Mouse (Mus musculus): ENCODE results near the gene Tomm34. TPM values are rescaled to one million over a fixed set of nuclear protein-coding genes. Genes with fewer than 3 reads are reported as not detected.

Tomm34 gene
- polyA plus RNA-seq, 1 experiment from 2014 or later, result 57.5 TPM

DNA sequence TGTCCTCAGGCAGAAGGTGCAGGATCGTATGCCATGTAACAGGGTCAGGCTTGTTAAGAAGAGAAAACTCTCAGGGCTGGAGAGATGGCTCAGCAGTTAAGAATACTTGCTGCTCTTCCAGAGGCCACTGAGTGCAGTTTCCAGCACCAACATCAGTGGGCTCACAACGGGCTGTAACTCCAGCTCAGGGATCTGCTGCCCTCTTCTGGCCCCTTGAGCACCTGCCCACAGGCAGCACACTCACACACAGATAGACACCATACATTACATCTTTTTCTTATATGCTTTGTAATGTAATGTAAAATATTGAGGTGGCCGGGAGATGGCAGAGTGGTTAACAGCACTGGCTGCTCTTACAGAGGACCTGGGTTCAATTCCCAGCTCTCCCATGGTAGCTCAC lies 38.0 kb downstream of the Tomm34 start:
- no peak for ATAC-seq
- WGBS, result 91% methylated on average over 3 of the region's 3 CpGs
- H3K36me3 ChIP-seq (ENCODE audit: control insufficient read depth, insufficient read depth, low read length), result no peaks in the 10 kb centered on the region
- no peaks in the 10 kb centered on the region for H3K4me1 ChIP-seq (ENCODE audit: control insufficient read depth, insufficient read depth, low read length)
- no peaks in the 10 kb centered on the region for H3K27me3 ChIP-seq (replicated peaks; ENCODE audit: control insufficient read depth, insufficient read depth, low read length)
- H3K4me3 ChIP-seq (ENCODE audit: low read length), result no peak overlapping the region
- H3K4me2 ChIP-seq (ENCODE audit: low read depth, low read length), result no peak overlapping the region
- H3K9ac ChIP-seq (ENCODE audit: low read depth, low read length), result no peak overlapping the region
- H3K27ac ChIP-seq (ENCODE audit: low read length), result no peak overlapping the region
- H3K9me3 ChIP-seq (ENCODE audit: control insufficient read depth, low read length), result no peaks in the 10 kb centered on the region

DNA sequence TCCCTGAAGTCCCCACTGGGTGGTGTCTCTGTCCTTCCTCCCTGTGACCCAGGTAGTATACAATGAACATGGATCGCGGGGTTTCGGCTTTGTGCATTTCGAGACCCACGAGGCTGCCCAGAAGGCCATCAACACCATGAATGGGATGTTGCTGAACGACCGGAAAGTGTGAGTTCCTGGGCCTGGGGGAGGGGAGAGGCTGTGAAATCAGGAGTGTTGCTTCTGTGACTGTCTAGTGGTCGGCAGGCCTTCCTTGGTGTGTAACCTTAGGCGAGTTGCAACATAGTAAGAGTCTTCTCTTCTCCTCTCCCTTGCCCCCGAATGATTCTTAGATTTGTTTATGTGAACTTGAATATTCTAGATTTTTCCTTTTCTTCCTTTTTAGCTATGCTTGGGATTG lies 39.8 kb downstream of the Tomm34 start:
- ATAC-seq, result no peak
- WGBS, result 78% methylated on average over 10 of the region's 10 CpGs
- Histone ChIP-seq H3K9ac (ENCODE audit: low read depth, low read length) (no peak overlapping the region), H3K27me3 (replicated peaks; ENCODE audit: control insufficient read depth, insufficient read depth, low read length) (no peaks in the 10 kb centered on the region), H3K9me3 (ENCODE audit: control insufficient read depth, low read length) (no peaks in the 10 kb centered on the region), H3K36me3 (ENCODE audit: control insufficient read depth, insufficient read depth, low read length) (no peaks in the 10 kb centered on the region), H3K4me1 (ENCODE audit: control insufficient read depth, insufficient read depth, low read length) (no peaks in the 10 kb centered on the region), H3K27ac (ENCODE audit: low read length) (no peak overlapping the region), H3K4me2 (ENCODE audit: low read depth, low read length) (no peak overlapping the region), H3K4me3 (ENCODE audit: low read length) (no peak overlapping the region)

DNA sequence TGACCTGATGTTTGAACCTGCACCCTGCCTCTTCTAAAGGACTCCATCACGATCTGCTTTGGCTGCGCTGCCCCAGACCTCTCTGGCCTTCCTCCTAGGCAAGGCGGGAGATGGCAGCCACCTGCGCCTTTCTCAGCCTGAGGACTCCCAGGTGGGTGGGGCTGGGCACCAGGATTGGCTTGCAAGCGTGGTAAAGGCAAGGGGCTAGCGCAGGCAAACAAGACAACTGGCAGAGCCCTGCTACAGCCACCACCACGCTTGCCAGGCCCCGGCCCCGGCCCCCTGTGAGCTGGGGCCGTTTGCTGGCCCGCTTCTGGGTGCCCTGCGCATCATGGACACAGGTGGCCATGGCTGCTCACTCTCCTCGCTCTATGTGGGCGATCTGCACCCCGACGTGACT lies 45.8 kb downstream of the Tomm34 start, which contains the start of gene Pabpc1l:
Pabpc1l (plus strand) TSS at position 301 of the 400 bp plus-strand sequence.
- WGBS, result 87% methylated on average over 16 of the region's 16 CpGs

DNA sequence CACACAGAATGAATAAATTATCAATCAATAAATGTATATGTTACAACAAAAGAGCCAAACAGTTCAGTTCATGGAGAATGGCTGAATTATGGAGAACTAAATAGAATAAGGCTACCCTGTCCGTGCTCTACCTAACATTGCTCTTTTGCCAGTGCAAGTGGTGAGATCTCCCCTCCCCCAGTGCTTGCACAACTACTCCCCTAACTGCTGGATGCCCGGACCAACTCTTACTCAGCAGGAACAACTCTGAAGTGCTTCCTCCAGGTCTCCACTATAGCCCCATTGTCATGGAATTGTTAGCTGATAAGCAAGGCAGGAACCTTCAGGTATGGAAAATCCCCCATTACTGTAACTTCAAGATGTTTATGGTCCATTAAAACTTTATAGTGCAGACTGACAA lies 48.9 kb downstream of the Tomm34 start:
- ATAC-seq, result no peak
- Histone ChIP-seq H3K9ac (ENCODE audit: low read depth, low read length) (no peak overlapping the region), H3K36me3 (ENCODE audit: control insufficient read depth, insufficient read depth, low read length) (no peaks in the 10 kb centered on the region), H3K4me1 (ENCODE audit: control insufficient read depth, insufficient read depth, low read length) (no peaks in the 10 kb centered on the region), H3K4me2 (ENCODE audit: low read depth, low read length) (no peak overlapping the region), H3K4me3 (ENCODE audit: low read length) (no peak overlapping the region), H3K27ac (ENCODE audit: low read length) (no peak overlapping the region), H3K9me3 (ENCODE audit: control insufficient read depth, low read length) (no peaks in the 10 kb centered on the region), H3K27me3 (replicated peaks; ENCODE audit: control insufficient read depth, insufficient read depth, low read length) (no peaks in the 10 kb centered on the region)
- 49% methylated on average over 2 of the region's 2 CpGs for WGBS

More for the DNA sequence above, 45.8 kb downstream of the Tomm34 start, which contains the start of gene Pabpc1l:
- Histone ChIP-seq H3K4me1 (ENCODE audit: control insufficient read depth, insufficient read depth, low read length) (no peaks in the 10 kb centered on the region), H3K9ac (ENCODE audit: low read depth, low read length) (no peak within 1 kb of the TSS), H3K36me3 (ENCODE audit: control insufficient read depth, insufficient read depth, low read length) (no peaks in the 10 kb centered on the region), H3K4me3 (ENCODE audit: low read length) (no peak within 1 kb of the TSS), H3K4me2 (ENCODE audit: low read depth, low read length) (no peak within 1 kb of the TSS), H3K27me3 (replicated peaks; ENCODE audit: control insufficient read depth, insufficient read depth, low read length) (no peaks in the 10 kb centered on the region), H3K27ac (ENCODE audit: low read length) (no peak within 1 kb of the TSS), H3K9me3 (ENCODE audit: control insufficient read depth, low read length) (no peaks in the 10 kb centered on the region)
- ATAC-seq, result no peak

DNA sequence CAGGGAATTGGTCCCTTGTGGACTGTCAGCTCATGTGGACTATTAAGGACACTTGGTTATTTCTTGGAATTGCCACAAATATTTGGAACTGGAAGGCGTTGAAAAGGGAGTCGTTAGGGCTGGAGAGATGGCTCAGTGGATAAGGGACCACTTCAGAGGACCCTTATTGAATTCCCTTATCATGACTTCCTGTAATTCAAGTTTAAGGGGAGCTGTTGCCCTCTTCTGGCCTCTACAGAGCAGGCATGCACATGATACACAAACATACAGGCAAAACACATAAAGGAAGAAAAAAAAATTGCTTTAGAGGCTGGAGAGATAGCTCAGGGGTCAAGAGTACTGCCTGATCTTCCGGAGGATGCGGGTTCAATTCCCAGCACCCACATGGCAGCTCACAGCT lies 51.0 kb downstream of the Tomm34 start:
- Histone ChIP-seq H3K4me1 (ENCODE audit: control insufficient read depth, insufficient read depth, low read length) (no peaks in the 10 kb centered on the region), H3K4me2 (ENCODE audit: low read depth, low read length) (no peak overlapping the region), H3K9me3 (ENCODE audit: control insufficient read depth, low read length) (no peaks in the 10 kb centered on the region), H3K27ac (ENCODE audit: low read length) (no peak overlapping the region), H3K36me3 (ENCODE audit: control insufficient read depth, insufficient read depth, low read length) (peaks cover 9% of the 10 kb centered on the region), H3K4me3 (ENCODE audit: low read length) (no peak overlapping the region), H3K27me3 (replicated peaks; ENCODE audit: control insufficient read depth, insufficient read depth, low read length) (no peaks in the 10 kb centered on the region), H3K9ac (ENCODE audit: low read depth, low read length) (no peak overlapping the region)
- WGBS, result 82% methylated on average over 4 of the region's 4 CpGs
- no peak for ATAC-seq

DNA sequence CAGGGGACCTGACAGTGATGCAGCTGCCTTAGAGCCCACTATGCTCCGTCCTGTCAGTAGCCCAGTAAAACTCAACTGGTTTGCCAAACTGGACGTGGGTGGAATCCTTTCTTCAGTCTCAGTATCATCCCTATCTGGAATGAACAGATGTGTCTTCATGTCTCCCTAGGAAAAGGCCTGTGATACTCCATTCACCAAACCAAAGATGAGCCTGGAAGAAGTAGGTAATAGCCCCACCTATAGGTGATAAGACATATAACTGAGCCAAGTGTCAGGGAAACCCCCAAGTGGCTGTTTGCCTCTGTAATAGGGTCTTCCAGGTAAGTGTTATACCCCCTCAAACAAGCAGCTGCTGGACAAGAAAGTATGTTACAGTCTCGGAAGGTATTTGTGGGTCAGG lies 52.1 kb downstream of the Tomm34 start:
- no peaks in the 10 kb centered on the region for H3K27me3 ChIP-seq (replicated peaks; ENCODE audit: control insufficient read depth, insufficient read depth, low read length)
- H3K27ac ChIP-seq (ENCODE audit: low read length), result no peak overlapping the region
- no peak overlapping the region for H3K4me2 ChIP-seq (ENCODE audit: low read depth, low read length)
- no peak for ATAC-seq
- no peak overlapping the region for H3K4me3 ChIP-seq (ENCODE audit: low read length)
- peaks cover 12% of the 10 kb centered on the region for H3K36me3 ChIP-seq (ENCODE audit: control insufficient read depth, insufficient read depth, low read length)
- H3K4me1 ChIP-seq (ENCODE audit: control insufficient read depth, insufficient read depth, low read length), result no peaks in the 10 kb centered on the region
- no peaks in the 10 kb centered on the region for H3K9me3 ChIP-seq (ENCODE audit: control insufficient read depth, low read length)
- no peak overlapping the region for H3K9ac ChIP-seq (ENCODE audit: low read depth, low read length)
- WGBS, result 91% methylated on average over 3 of the region's 3 CpGs

DNA sequence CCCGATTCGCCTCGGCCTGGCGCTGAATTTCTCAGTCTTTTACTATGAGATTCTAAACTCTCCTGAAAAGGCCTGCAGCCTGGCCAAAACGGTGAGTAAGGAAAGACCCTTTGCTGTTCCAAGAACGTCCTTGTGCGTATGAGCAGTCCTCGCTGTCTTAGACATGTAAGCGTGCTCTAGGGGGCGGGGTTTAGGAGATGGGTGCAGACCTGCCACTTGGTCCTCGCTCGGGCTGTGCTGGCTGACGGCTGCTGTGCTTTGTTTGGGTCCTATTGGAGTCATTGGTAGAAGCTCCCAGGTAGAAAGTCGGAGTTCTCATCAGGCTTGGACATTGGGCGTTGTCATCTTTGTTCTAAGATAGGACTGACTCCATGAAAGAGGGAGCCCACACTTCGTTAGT lies 55.7 kb downstream of the Tomm34 start:
- WGBS, result 91% methylated on average over 16 of the region's 16 CpGs
- no peak overlapping the region for H3K4me3 ChIP-seq (ENCODE audit: low read length)
- H3K9ac ChIP-seq (ENCODE audit: low read depth, low read length), result no peak overlapping the region
- no peak for ATAC-seq
- H3K27me3 ChIP-seq (replicated peaks; ENCODE audit: control insufficient read depth, insufficient read depth, low read length), result no peaks in the 10 kb centered on the region
- no peaks in the 10 kb centered on the region for H3K9me3 ChIP-seq (ENCODE audit: control insufficient read depth, low read length)
- H3K27ac ChIP-seq (ENCODE audit: low read length), result no peak overlapping the region
- peaks cover 17% of the 10 kb centered on the region for H3K36me3 ChIP-seq (ENCODE audit: control insufficient read depth, insufficient read depth, low read length)
- no peak overlapping the region for H3K4me2 ChIP-seq (ENCODE audit: low read depth, low read length)
- no peaks in the 10 kb centered on the region for H3K4me1 ChIP-seq (ENCODE audit: control insufficient read depth, insufficient read depth, low read length)

DNA sequence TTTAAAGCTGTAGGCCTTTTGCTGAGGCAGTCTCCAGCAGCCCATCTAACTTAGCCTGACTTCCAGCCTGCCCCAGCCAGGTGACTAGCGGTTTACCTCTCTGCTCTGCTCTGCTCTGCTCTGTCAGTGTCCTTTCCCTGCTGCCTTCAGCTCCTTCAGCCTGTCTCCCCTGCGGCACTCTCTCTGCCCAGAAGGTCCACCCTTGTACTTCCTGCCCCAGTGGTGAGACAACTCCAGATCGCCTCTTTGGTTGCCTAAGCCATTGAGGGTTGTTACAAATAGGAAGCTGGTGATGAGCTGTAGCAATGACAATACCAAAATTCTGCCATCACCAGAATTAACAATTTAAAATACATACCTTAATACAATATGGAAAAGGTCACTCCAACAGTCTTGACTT lies 60.0 kb downstream of the Tomm34 start:
- H3K9me3 ChIP-seq (ENCODE audit: control insufficient read depth, low read length), result no peaks in the 10 kb centered on the region
- no peaks in the 10 kb centered on the region for H3K27me3 ChIP-seq (replicated peaks; ENCODE audit: control insufficient read depth, insufficient read depth, low read length)
- WGBS, result 86% methylated on average over 3 of the region's 3 CpGs
- no peak overlapping the region for H3K9ac ChIP-seq (ENCODE audit: low read depth, low read length)
- ATAC-seq, result no peak
- no peak overlapping the region for H3K4me2 ChIP-seq (ENCODE audit: low read depth, low read length)
- H3K4me1 ChIP-seq (ENCODE audit: control insufficient read depth, insufficient read depth, low read length), result peaks cover 2% of the 10 kb centered on the region; the same call in 1 of the 2 replicates
- no peak overlapping the region for H3K4me3 ChIP-seq (ENCODE audit: low read length)
- peaks cover 13% of the 10 kb centered on the region for H3K36me3 ChIP-seq (ENCODE audit: control insufficient read depth, insufficient read depth, low read length)
- no peak overlapping the region for H3K27ac ChIP-seq (ENCODE audit: low read length)

DNA sequence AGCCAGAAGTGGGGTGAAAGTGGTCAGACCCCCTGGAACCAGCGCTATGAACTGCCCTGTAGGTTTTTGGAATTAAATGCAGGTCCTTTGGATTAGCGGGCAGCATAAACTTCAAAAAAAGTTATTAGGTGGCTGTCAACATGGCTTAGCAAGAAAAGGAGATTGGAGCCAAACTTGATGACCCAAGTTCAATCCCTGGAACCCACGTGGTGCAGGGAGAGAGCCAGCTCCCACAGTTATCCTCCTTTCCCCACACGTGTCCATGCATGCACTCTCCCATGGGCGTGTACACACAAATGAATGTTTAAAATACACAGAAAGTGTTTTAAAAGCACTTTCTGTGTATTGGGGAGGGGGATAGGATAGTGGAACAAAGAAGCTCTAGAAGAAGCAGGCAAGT lies 60.5 kb downstream of the Tomm34 start:
- Histone ChIP-seq H3K36me3 (ENCODE audit: control insufficient read depth, insufficient read depth, low read length) (peaks cover 11% of the 10 kb centered on the region; the same call in 1 of the 2 replicates), H3K4me1 (ENCODE audit: control insufficient read depth, insufficient read depth, low read length) (peaks cover 7% of the 10 kb centered on the region; the same call in 1 of the 2 replicates), H3K27me3 (replicated peaks; ENCODE audit: control insufficient read depth, insufficient read depth, low read length) (no peaks in the 10 kb centered on the region), H3K9me3 (ENCODE audit: control insufficient read depth, low read length) (no peaks in the 10 kb centered on the region), H3K27ac (ENCODE audit: low read length) (no peak overlapping the region), H3K4me3 (ENCODE audit: low read length) (no peak overlapping the region), H3K9ac (ENCODE audit: low read depth, low read length) (no peak overlapping the region), H3K4me2 (ENCODE audit: low read depth, low read length) (no peak overlapping the region)
- WGBS, result 84% methylated on average over 5 of the region's 5 CpGs
- no peak for ATAC-seq

DNA sequence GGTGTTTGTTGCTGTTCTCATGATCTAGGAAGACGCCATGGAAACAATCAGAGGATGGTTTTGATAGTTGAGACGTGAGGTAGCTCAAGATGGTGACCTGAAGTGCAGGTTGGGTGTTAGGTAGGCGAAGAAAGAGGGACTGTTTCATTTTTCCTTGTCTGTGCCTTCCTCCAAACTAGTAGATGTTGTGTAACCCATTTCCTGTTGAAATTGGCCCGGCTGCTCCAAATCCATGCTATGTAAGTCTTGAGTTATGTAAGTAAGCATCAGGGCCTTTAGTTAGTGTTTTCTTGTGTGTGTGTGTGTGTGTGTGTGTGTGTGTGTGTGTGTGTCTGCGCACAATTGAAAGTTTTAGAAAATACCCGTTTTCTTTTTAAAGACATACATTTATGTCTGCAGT lies 61.7 kb downstream of the Tomm34 start:
- H3K4me1 ChIP-seq (ENCODE audit: control insufficient read depth, insufficient read depth, low read length), result peaks cover 16% of the 10 kb centered on the region
- H3K9ac ChIP-seq (ENCODE audit: low read depth, low read length), result no peak overlapping the region
- H3K4me2 ChIP-seq (ENCODE audit: low read depth, low read length), result no peak overlapping the region
- ATAC-seq, result no peak
- H3K36me3 ChIP-seq (ENCODE audit: control insufficient read depth, insufficient read depth, low read length), result peaks cover 6% of the 10 kb centered on the region; the same call in 1 of the 2 replicates
- H3K9me3 ChIP-seq (ENCODE audit: control insufficient read depth, low read length), result no peaks in the 10 kb centered on the region
- WGBS, result 89% methylated on average over 6 of the region's 6 CpGs
- H3K27ac ChIP-seq (ENCODE audit: low read length), result no peak overlapping the region
- no peaks in the 10 kb centered on the region for H3K27me3 ChIP-seq (replicated peaks; ENCODE audit: control insufficient read depth, insufficient read depth, low read length)
- H3K4me3 ChIP-seq (ENCODE audit: low read length), result no peak overlapping the region
